Mouse (Mus musculus): Measurements from ENCODE around the gene Higd1c. TPM values are rescaled to one million over a fixed set of nuclear protein-coding genes. Genes with fewer than 3 reads are reported as not detected.
"Not testable (repeated sequence)": the region's sequence is repeated elsewhere in the genome, so short reads cannot be mapped to it uniquely, and the experiment has no call there.

Higd1c gene
- total RNA-seq, 1 experiment from 2014 or later, result not detected

GRCm38 (mm10) chr15:100401811-100402210 lies 37.5 kb downstream of the Higd1c start:
- no peak for ATAC-seq (ENCODE audit: extremely low read depth, insufficient number of reproducible peaks, low FRiP score, poor library complexity, severe bottlenecking)

- ATAC-seq (ENCODE audit: extremely low read depth, insufficient number of reproducible peaks, low FRiP score, poor library complexity, severe bottlenecking), result no peak
Observed at GRCm38 (mm10) chr15:100402347-100402746, 38.0 kb downstream of the Higd1c start.

GRCm38 (mm10) chr15:100402798-100403197 lies 38.5 kb downstream of the Higd1c start:
- ATAC-seq (ENCODE audit: extremely low read depth, insufficient number of reproducible peaks, low FRiP score, poor library complexity, severe bottlenecking), result no peak

- no peak for ATAC-seq (ENCODE audit: extremely low read depth, insufficient number of reproducible peaks, low FRiP score, poor library complexity, severe bottlenecking)
Observed at GRCm38 (mm10) chr15:100403318-100404000, 39.1 kb downstream of the Higd1c start.

GRCm38 (mm10) chr15:100406088-100406487 lies 41.7 kb downstream of the Higd1c start:
- ATAC-seq (ENCODE audit: extremely low read depth, insufficient number of reproducible peaks, low FRiP score, poor library complexity, severe bottlenecking), result no peak

- ATAC-seq (ENCODE audit: extremely low read depth, insufficient number of reproducible peaks, low FRiP score, poor library complexity, severe bottlenecking), result 0 out of 2 replicates have a peak, but pooled peaks have one; percentile 23
Observed at GRCm38 (mm10) chr15:100410918-100411672, 46.8 kb downstream of the Higd1c start.

- ATAC-seq (ENCODE audit: extremely low read depth, insufficient number of reproducible peaks, low FRiP score, poor library complexity, severe bottlenecking), result no peak
Observed at GRCm38 (mm10) chr15:100411731-100412130, 47.4 kb downstream of the Higd1c start.

- ATAC-seq (ENCODE audit: extremely low read depth, insufficient number of reproducible peaks, low FRiP score, poor library complexity, severe bottlenecking), result no peak
Observed at GRCm38 (mm10) chr15:100413306-100413705, 49.0 kb downstream of the Higd1c start.

GRCm38 (mm10) chr15:100414011-100414410 lies 49.7 kb downstream of the Higd1c start:
- ATAC-seq (ENCODE audit: extremely low read depth, insufficient number of reproducible peaks, low FRiP score, poor library complexity, severe bottlenecking), result no peak

GRCm38 (mm10) chr15:100414942-100415341 lies 50.6 kb downstream of the Higd1c start:
- ATAC-seq (ENCODE audit: extremely low read depth, insufficient number of reproducible peaks, low FRiP score, poor library complexity, severe bottlenecking), result no peak

GRCm38 (mm10) chr15:100415684-100416083 lies 51.3 kb downstream of the Higd1c start:
- ATAC-seq (ENCODE audit: extremely low read depth, insufficient number of reproducible peaks, low FRiP score, poor library complexity, severe bottlenecking), result no peak

- no peak for ATAC-seq (ENCODE audit: extremely low read depth, insufficient number of reproducible peaks, low FRiP score, poor library complexity, severe bottlenecking)
Observed at GRCm38 (mm10) chr15:100417854-100418450, 53.6 kb downstream of the Higd1c start.

GRCm38 (mm10) chr15:100419311-100419710 lies 55.0 kb downstream of the Higd1c start:
- no peak for ATAC-seq (ENCODE audit: extremely low read depth, insufficient number of reproducible peaks, low FRiP score, poor library complexity, severe bottlenecking)

GRCm38 (mm10) chr15:100419901-100420745 lies 55.8 kb downstream of the Higd1c start:
- ATAC-seq (ENCODE audit: extremely low read depth, insufficient number of reproducible peaks, low FRiP score, poor library complexity, severe bottlenecking), result no peak

- no peak for ATAC-seq (ENCODE audit: extremely low read depth, insufficient number of reproducible peaks, low FRiP score, poor library complexity, severe bottlenecking)
Observed at GRCm38 (mm10) chr15:100421059-100421757, 56.9 kb downstream of the Higd1c start.

GRCm38 (mm10) chr15:100421758-100422197 lies 57.4 kb downstream of the Higd1c start, which contains the start of gene Gm5475:
TSS of gene Gm5475 (plus strand) at chr15:100422147.
- not testable (repeated sequence) for ATAC-seq (ENCODE audit: extremely low read depth, insufficient number of reproducible peaks, low FRiP score, poor library complexity, severe bottlenecking)

GRCm38 (mm10) chr15:100422476-100422875 lies 58.1 kb downstream of the Higd1c start:
- no peak for ATAC-seq (ENCODE audit: extremely low read depth, insufficient number of reproducible peaks, low FRiP score, poor library complexity, severe bottlenecking)

Measured in neutrophil, adult 5-6 weeks (primary cell).